8 mouse cellular contexts compared by ENCODE assay signal in genomic region chr12:70999423-70999903, GRCm38 (mm10). TPM values are rescaled to one million over a fixed set of nuclear protein-coding genes. Genes with fewer than 3 reads are reported as not detected.
DNase-seq lines count a peak whose midpoint lies in the region; ATAC-seq lines count a peak whose summit lies in the region.

No protein-coding gene starts in this region.

- DNase-seq in cerebellum, postnatal 10 days: peak; percentile 21 to 27
- peak; percentile 75 for DNase-seq in A20 (ENCODE audit: low read depth, low spot score)
- DNase-seq in fibroblast of lung, adult 2 months (ENCODE audit: low read depth): peak; percentile 34
- peak; percentile 35 to 58 for DNase-seq in lung, postnatal 4 days
- DNase-seq in cerebellum, postnatal 14 days: no peak

- peak overlapping the region; percentile 87 for H3K27ac ChIP-seq in kidney, embryonic 16.5 days (ENCODE audit: low read length)
- no peak overlapping the region for H3K27ac ChIP-seq in midbrain, embryonic 16.5 days (ENCODE audit: low read length)

- H3K36me3 ChIP-seq in kidney, embryonic 16.5 days (ENCODE audit: insufficient read depth, low read length): peaks cover 24% of the 10 kb centered on the region
- H3K36me3 ChIP-seq in midbrain, embryonic 16.5 days (ENCODE audit: control insufficient read depth, insufficient read depth, low read length): peaks cover 17% of the 10 kb centered on the region

- 40% methylated on average over 5 of the region's 5 CpGs for WGBS in kidney, embryonic 16.5 days
- 65% methylated on average over 5 of the region's 5 CpGs for WGBS in midbrain, embryonic 16.5 days

- no peaks in the 10 kb centered on the region for H3K27me3 ChIP-seq in kidney, embryonic 16.5 days (ENCODE audit: insufficient read depth, low read length)
- no peaks in the 10 kb centered on the region for H3K27me3 ChIP-seq in midbrain, embryonic 16.5 days (ENCODE audit: control insufficient read depth, insufficient read depth, low read depth, low read length)

- H3K4me1 ChIP-seq in kidney, embryonic 16.5 days (ENCODE audit: insufficient read depth, low read length): peaks cover 8% of the 10 kb centered on the region
- no peaks in the 10 kb centered on the region for H3K4me1 ChIP-seq in midbrain, embryonic 16.5 days (ENCODE audit: control insufficient read depth, insufficient read depth, low read length)

- peak overlapping the region; percentile 32 for H3K4me2 ChIP-seq in kidney, embryonic 16.5 days (replicated peaks; ENCODE audit: low read depth, low read length)
- no peak overlapping the region for H3K4me2 ChIP-seq in midbrain, embryonic 16.5 days (ENCODE audit: low read length)

- H3K9ac ChIP-seq in kidney, embryonic 16.5 days (replicated peaks; ENCODE audit: low read length): no peak overlapping the region
- no peak overlapping the region for H3K9ac ChIP-seq in midbrain, embryonic 16.5 days (ENCODE audit: low read depth, low read length)

- no peaks in the 10 kb centered on the region for H3K9me3 ChIP-seq in kidney, embryonic 16.5 days (ENCODE audit: low read length)
- H3K9me3 ChIP-seq in midbrain, embryonic 16.5 days (replicated peaks; ENCODE audit: control insufficient read depth, low read length, poor library complexity, severe bottlenecking): no peaks in the 10 kb centered on the region

- no peak for ATAC-seq in cerebellum, adult (ENCODE audit: insufficient number of reproducible peaks, low FRiP score, low TSS enrichment)
- peak; percentile 65; the same call in 1 of the 2 replicates for ATAC-seq in kidney, embryonic 16.5 days (ENCODE audit: low FRiP score, low TSS enrichment)
- no peak for ATAC-seq in midbrain, embryonic 16.5 days

- H3K4me3 ChIP-seq in kidney, embryonic 16.5 days (ENCODE audit: low read length): no peak overlapping the region
- H3K4me3 ChIP-seq in midbrain, embryonic 16.5 days (ENCODE audit: low read depth, low read length): no peak overlapping the region

RNA-seq across cellular contexts. Expression of gene Arid4a, which starts 16.3 kb away (rescaled TPM):
- 34.6 and 38.6 TPM in 2 replicates for polyA plus RNA-seq in kidney, embryonic 16.5 days (2015; fragmentation: Nextera tagmentation; extraction: Ambion mirVana)
- 49.1 and 49.4 TPM in 2 replicates for polyA plus RNA-seq in midbrain, embryonic 16.5 days (2015; fragmentation: Nextera tagmentation; extraction: Ambion mirVana)

RNA-seq across cellular contexts. Expression of gene Psma3, which starts 25.0 kb away (rescaled TPM):
- polyA plus RNA-seq in kidney, embryonic 16.5 days (2015; fragmentation: Nextera tagmentation; extraction: Ambion mirVana): 552 and 638 TPM in 2 replicates
- 489 and 519 TPM in 2 replicates for polyA plus RNA-seq in midbrain, embryonic 16.5 days (2015; fragmentation: Nextera tagmentation; extraction: Ambion mirVana)

Comparison
In these comparisons a context has a peak if more than half of its experiments do, and no peak if none do; other contexts are left out.
1. DNase-seq: peak in cerebellum, postnatal 10 days (2 of 2), A20 (single experiment), fibroblast of lung, adult 2 months (single experiment) and lung, postnatal 4 days (2 of 2); none in cerebellum, postnatal 14 days (0 of 2).